Mouse (Mus musculus) forebrain, embryonic 12.5 days (tissue): ENCODE measurements around the gene Vav2. TPM values are rescaled to one million over a fixed set of nuclear protein-coding genes. Genes with fewer than 3 reads are reported as not detected.

Experiments used
- ATAC-seq: fragments of 200-750 bp; cut with Nextera tagmentation; 2 replicates; pipeline ENCODE4 v1.8.0; 2017; ENCODE audit warnings: moderate TSS enrichment; ENCODE audit not compliant: low FRiP score
- H3K27ac ChIP-seq: fragments of 300-500 bp; sonication (generic); 2 replicates; pipeline ENCODE4 v1.5.1; 2016; ENCODE audit warnings: mild to moderate bottlenecking
- H3K27me3 ChIP-seq: fragments of 300-500 bp; sonication (generic); 2 replicates; pipeline ENCODE4 v1.6.1; 2016; ENCODE audit warnings: mild to moderate bottlenecking
- H3K36me3 ChIP-seq: fragments of 300-500 bp; sonication (generic); replicated peaks from 2 replicates; pipeline ENCODE4 v1.6.1; 2016; ENCODE audit warnings: mild to moderate bottlenecking
- H3K4me1 ChIP-seq: fragments of 300-500 bp; sonication (generic); 2 replicates; pipeline ENCODE4 v1.6.1; 2016
- H3K4me2 ChIP-seq: fragments of 300-500 bp; sonication (generic); 2 replicates; pipeline ENCODE4 v1.6.1; 2016; ENCODE audit warnings: mild to moderate bottlenecking, moderate library complexity
- H3K4me3 ChIP-seq: fragments of 300-500 bp; sonication (generic); replicated peaks from 2 replicates; pipeline ENCODE4 v1.5.1; 2016; ENCODE audit warnings: mild to moderate bottlenecking
- H3K9ac ChIP-seq: fragments of 300-500 bp; sonication (generic); 2 replicates; pipeline ENCODE4 v1.6.1; 2016; ENCODE audit warnings: mild to moderate bottlenecking
- H3K9me3 ChIP-seq: fragments of 300-500 bp; sonication (generic); 2 replicates; pipeline ENCODE4 v1.6.1; 2016
- WGBS: fragments of 180-500 bp; shearing (Covaris S2); methylation state at CpG from one replicate; pipeline ENCODE4 v1.1.7; 2016; 5-methylcytosine and 5-hydroxymethylcytosine counted together
- polyA plus RNA-seq: library from polyadenylated mRNA; unstranded; fragments of >200 nt; fragmentation: Nextera tagmentation; extraction: Ambion mirVana; gene quantifications from 2 replicates; pipeline ENCODE4 v1.2.1, GENCODE M21; 2016

The Vav2 gene
- polyA plus RNA-seq, 1 experiment from 2014 or later: 17.2 TPM

DNA sequence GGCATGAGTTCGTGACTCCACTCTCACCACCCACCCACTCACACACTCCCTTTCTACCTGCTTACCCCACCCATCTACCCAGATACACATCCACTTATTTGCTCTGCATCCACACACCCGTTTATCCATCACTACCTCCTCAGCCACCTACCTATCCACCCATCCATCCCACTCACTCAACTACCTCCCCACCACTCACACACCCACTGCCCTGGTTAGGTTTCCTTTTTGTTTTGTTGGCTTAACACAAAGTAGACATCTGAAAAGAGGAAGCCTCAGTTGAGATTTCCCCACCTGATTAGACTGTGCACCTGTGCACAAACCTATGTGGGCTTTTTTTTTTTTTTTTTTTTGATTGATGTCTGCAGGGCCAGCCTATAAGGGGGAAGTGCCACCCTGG lies 5.8 kb upstream of the Vav2 start:
- no peaks in the 10 kb centered on the region for H3K27me3 ChIP-seq
- ATAC-seq: no peak
- H3K27ac ChIP-seq: no peak overlapping the region
- H3K4me1 ChIP-seq: peaks cover 4% of the 10 kb centered on the region
- no peaks in the 10 kb centered on the region for H3K9me3 ChIP-seq
- H3K4me2 ChIP-seq: no peak overlapping the region
- no peak overlapping the region for H3K9ac ChIP-seq
- no peaks in the 10 kb centered on the region for H3K36me3 ChIP-seq
- no peak overlapping the region for H3K4me3 ChIP-seq
- 72% methylated on average over 2 of the region's 2 CpGs for WGBS

DNA sequence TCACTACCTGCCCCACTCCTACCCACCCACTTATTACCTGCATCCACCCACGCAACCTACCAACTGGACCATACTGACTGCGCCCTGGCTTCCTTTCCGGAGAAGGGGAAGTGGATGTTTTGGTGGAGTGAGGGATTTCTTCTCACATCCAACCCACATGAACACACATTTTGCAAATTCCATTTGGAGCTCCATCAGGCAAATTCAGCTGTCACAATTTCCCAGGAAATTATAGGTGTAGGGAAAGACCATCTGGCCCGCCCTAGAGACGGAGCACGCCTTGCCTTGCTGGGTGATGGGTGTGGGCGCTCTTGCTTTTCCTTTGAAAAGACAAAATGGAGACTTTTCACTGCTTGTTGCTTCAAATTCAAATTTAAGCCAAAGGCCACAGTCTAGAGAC lies 3.8 kb upstream of the Vav2 start:
- Histone ChIP-seq H3K4me2 (no peak overlapping the region), H3K9ac (no peak overlapping the region), H3K4me3 (no peak overlapping the region), H3K9me3 (no peaks in the 10 kb centered on the region), H3K27me3 (no peaks in the 10 kb centered on the region), H3K27ac (no peak overlapping the region), H3K4me1 (peaks cover 16% of the 10 kb centered on the region), H3K36me3 (no peaks in the 10 kb centered on the region)
- no peak for ATAC-seq
- WGBS: 93% methylated on average over 7 of the region's 7 CpGs

DNA sequence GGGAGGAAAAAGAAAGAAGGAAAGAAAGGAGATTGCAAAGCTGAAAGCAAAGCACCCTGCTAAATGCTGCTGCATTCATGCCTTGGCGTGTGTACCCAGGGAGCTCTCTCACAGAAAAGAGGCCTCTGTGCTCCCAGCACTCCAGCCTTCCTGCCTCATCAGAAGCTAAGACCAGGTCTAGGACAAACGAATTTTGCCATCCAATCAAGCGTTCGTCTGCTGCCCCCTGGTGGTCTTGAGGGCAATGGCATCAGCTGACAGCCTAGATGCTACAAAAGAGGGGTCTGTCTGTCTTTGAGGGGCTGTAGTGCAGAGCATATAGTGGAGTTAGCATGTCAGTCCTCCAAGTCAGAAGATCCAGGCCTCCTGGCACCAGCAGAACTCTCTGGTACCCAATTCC lies 1.2 kb upstream of the Vav2 start:
- Histone ChIP-seq H3K36me3 (no peaks in the 10 kb centered on the region), H3K4me1 (peaks cover 40% of the 10 kb centered on the region), H3K4me3 (no peak overlapping the region), H3K9me3 (no peaks in the 10 kb centered on the region), H3K9ac (no peak overlapping the region), H3K27me3 (no peaks in the 10 kb centered on the region), H3K27ac (peak overlapping the region; percentile 33; the same call in 1 of the 2 replicates), H3K4me2 (no peak overlapping the region)
- no peak; the same call in 1 of the 2 replicates for ATAC-seq
- WGBS: under 1% methylated on average over 4 of the region's 4 CpGs

DNA sequence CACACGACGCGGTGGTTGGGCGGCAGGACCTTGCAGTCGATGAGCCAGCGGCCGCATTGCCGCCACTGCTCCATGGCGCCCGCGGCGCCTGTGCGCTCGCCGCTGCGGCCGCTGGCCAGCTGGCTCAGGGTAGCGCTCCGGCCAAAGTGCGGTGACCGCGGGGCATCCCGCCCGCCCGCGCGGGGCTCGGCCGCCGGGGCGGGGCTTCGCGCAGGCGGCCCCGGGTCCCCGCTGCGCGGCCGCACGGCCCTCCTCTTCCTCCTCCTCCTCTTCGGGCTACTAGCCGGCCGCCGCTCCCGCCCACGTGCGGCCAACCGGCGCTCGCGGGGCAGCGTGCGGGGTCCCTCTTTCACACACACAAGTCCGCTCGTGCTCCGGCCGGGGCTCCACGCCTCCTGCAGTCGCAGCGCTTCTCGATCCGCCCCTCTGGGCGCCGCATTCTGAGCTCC lies 403 bp downstream of the Vav2 start:
- H3K4me1 ChIP-seq: peaks cover 57% of the 10 kb centered on the region

DNA sequence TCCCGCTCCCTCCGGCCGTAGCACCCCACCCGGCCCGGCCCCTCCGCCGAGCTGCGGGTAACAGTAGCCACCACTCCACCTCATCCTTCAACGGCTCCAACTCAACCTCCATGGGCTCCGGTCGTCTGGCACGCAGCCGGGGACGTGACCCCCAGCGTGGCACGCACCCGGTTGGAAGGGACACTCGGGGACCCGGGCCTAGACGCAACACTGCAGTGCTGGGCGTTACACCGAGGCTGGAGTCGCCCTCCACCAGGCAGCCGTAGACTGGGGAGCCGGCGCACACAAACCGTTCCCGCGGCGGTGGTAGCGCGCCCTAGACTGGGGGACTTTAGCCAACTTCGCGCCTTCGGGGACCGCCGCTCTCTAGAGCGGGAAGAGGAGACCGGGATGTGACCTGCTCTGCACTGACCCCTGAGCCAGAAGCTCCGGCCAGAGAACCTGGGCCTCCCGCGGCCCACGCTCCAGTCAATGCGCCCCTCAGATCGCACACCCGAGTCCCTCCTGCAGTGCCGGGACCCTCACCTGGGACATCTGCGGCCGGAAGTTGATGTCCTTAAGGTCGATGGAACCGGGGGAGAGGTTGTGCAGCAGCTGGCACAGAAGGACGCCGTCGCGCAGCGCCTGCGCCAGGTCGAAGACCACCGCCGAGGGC lies 955 bp downstream of the Vav2 start:
- peak overlapping the region; percentile 99 for H3K4me2 ChIP-seq
- no peaks in the 10 kb centered on the region for H3K27me3 ChIP-seq
- H3K9ac ChIP-seq: peak overlapping the region; percentile 90
- peak overlapping the region; percentile 83 for H3K27ac ChIP-seq
- H3K9me3 ChIP-seq: no peaks in the 10 kb centered on the region
- H3K4me1 ChIP-seq: peaks cover 62% of the 10 kb centered on the region
- H3K36me3 ChIP-seq: no peaks in the 10 kb centered on the region
- peak overlapping the region; percentile 68 for H3K4me3 ChIP-seq
- under 1% methylated on average over 59 of the region's 60 CpGs for whole genome bisulfite sequencing
- ATAC-seq: peak; percentile 12; the same call in 1 of the 2 replicates

More for the DNA sequence above, 403 bp downstream of the Vav2 start:
- WGBS: under 1% methylated on average over 40 of the region's 64 CpGs
- Histone ChIP-seq H3K9ac (peak overlapping the region; percentile 90), H3K27ac (peak overlapping the region; percentile 83), H3K4me2 (peak overlapping the region; percentile 99), H3K9me3 (no peaks in the 10 kb centered on the region), H3K4me3 (peak overlapping the region; percentile 68), H3K27me3 (no peaks in the 10 kb centered on the region), H3K36me3 (no peaks in the 10 kb centered on the region)
- peak; percentile 52 for ATAC-seq

DNA sequence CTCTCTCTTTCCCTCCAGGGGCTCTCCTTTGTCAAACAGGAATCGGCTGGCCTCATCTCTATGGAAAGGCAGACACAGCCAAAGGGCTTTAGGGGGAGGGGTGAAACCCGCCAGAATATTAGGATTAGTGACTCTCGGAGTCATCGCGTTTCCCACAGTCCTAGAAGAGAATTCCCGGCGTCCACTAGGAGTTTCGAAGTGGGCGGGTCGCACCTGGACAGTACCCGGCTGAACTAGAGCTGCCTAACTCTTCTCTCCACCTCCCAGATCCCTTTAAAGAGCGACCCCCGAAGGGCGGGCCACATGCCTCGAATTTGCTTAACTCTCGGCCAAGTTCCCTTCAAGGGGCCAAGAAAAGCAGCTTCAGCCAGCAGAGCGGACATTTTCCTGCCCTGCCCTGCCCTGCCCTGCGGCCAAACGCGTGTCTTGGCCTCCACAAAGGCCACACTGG lies 1.6 kb downstream of the Vav2 start:
- no peak for ATAC-seq
- Histone ChIP-seq H3K4me2 (peak overlapping the region; percentile 99), H3K27ac (peak overlapping the region; percentile 83), H3K9ac (peak overlapping the region; percentile 90), H3K4me1 (peaks cover 62% of the 10 kb centered on the region), H3K36me3 (no peaks in the 10 kb centered on the region), H3K27me3 (no peaks in the 10 kb centered on the region), H3K9me3 (no peaks in the 10 kb centered on the region), H3K4me3 (peak overlapping the region; percentile 68)
- under 1% methylated on average over 20 of the region's 20 CpGs for WGBS

DNA sequence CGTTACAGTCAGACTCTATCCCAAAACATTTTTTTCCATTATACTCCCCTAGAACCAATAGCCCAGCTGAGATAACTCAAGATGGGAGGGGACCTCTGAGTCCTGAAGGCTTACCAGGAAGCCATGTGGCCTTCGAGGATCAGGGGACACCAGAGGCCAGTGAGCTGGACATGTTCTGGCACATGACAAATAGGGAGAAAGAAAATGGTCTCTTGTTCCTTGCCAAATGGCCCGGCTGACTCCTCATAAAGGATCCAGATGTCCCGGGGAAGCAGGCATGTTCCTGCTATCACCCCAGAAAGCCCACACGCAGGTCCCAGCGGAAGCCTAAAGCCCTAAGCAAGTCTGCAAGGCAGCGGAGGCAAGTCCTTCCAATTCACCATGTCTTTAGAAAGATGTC lies 3.2 kb downstream of the Vav2 start:
- Histone ChIP-seq H3K9me3 (no peaks in the 10 kb centered on the region), H3K4me1 (peaks cover 77% of the 10 kb centered on the region), H3K4me2 (peak overlapping the region; percentile 99), H3K27ac (no peak overlapping the region), H3K27me3 (no peaks in the 10 kb centered on the region), H3K9ac (no peak overlapping the region), H3K4me3 (peak overlapping the region; percentile 68; the same call in 1 of the 2 replicates), H3K36me3 (no peaks in the 10 kb centered on the region)
- ATAC-seq: no peak
- 85% methylated on average over 7 of the region's 7 CpGs for WGBS

DNA sequence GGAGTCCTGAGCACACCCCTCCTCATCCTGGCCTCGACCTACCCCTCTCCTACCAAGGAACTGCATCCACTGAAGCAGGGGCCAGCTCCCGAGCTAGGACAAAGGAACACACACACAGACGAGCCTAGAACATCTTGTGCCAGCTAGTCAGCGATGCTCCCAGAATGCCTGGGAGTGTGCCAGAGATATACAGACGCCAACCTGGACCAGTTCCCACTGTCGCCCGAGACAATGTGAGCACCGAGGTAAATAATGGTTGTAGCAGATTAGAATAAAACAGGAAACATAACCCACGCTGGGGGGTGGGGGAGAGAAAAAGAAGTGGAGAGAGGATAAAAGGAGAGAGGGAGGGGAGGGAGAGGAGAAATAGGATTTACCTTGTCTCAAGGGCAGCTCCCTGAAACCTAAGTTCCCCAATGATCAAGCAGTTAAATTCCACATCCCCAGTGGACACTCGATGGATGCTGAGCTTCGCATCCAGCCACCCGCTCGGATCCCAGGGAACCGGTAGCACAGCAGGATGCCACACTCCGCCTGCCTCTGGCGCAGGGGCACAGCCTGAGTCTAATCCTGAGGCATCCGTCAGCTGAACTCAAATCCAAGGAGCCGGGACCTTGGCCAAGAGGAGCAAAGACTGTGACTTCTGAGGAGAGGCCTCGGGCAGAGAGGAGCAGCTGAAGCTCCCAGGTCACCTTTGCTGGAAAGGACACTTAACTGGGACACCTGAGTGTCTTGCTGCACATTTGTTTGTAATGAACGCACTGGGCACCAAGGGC lies 5.4 kb downstream of the Vav2 start:
- H3K9ac ChIP-seq: no peak overlapping the region

DNA sequence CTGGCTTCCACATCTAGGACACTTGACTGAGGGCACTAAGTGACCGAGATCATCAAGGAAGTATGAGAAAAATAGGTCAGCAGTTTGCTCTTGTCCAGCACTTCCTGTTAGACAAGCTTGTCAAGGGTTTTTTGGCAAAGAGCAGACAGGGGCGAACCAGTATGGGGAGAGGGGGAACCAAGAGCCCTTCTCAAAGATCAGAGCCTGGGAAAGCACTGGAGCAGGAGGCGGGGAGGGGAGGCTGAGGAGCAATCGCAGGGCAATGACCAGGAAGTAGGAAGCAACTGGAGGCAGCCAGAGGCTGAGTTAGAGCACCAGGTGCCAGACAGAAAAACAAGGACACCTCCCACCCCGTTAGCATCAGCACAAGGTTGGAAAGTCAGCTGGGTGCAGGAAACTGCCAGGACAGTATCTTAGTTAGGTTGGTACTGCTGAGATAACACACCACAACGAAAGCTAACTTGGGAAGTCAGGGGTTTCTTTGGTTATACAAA lies 8.2 kb downstream of the Vav2 start:
- H3K4me3 ChIP-seq: no peak overlapping the region
- no peaks in the 10 kb centered on the region for H3K27me3 ChIP-seq
- H3K4me1 ChIP-seq: peaks cover 91% of the 10 kb centered on the region
- no peak overlapping the region; the same call in 1 of the 2 replicates for H3K27ac ChIP-seq
- no peaks in the 10 kb centered on the region for H3K36me3 ChIP-seq
- 68% methylated on average over 6 of the region's 6 CpGs for WGBS
- H3K9me3 ChIP-seq: no peaks in the 10 kb centered on the region
- no peak for ATAC-seq
- H3K9ac ChIP-seq: no peak overlapping the region
- no peak overlapping the region for H3K4me2 ChIP-seq

More for the DNA sequence above, 5.4 kb downstream of the Vav2 start:
- peak overlapping the region; percentile 50; the same call in 1 of the 2 replicates for H3K27ac ChIP-seq
- peaks cover 86% of the 10 kb centered on the region for H3K4me1 ChIP-seq
- H3K4me3 ChIP-seq: no peak overlapping the region
- H3K36me3 ChIP-seq: no peaks in the 10 kb centered on the region
- H3K27me3 ChIP-seq: no peaks in the 10 kb centered on the region
- WGBS: 70% methylated on average over 20 of the region's 20 CpGs
- no peaks in the 10 kb centered on the region for H3K9me3 ChIP-seq
- no peak for ATAC-seq
- H3K4me2 ChIP-seq: no peak overlapping the region

DNA sequence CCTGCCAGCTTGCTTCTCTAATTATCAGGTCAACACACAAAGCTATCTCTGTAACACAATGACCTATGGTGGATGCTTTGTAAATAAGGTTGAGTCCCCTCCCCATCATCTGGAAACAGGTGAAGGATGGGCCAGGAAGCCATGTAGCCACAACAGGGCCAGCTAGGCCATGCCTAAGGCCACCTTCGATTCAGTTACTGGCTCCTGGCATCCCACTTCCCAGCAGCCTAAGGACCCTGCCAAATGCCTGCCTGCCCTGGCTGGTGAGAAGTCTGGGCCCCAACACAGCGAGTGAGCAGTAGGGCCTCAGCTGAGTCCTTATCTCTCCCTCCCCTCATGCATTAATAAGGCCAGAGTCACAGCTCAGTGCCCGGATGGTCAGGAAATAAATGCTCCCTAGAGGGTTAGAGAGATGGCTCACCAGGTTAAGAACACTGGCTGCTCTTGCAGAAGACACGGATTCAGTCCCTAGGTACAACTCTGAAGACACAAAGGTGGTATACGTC lies 9.1 kb downstream of the Vav2 start:
- H3K4me1 ChIP-seq: peaks cover 90% of the 10 kb centered on the region

DNA sequence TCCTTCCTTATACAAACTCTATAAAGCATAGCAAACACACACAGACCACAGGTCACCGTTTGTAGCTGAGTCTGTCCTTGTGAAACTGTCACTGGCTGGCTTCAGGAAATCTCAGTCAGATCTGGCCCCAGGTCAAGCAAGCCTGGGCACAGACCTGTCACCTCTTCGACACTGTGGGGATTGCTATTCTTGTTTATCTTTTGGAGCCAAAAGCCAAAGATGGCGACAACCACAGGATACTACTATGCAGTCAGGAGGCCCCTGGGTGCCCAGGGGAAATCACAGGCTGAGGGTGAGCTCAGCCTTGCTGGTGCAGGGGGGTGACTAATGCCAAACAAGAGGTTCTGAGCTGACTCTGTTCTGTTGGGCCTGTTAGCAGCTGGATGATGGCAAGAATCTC lies 10.4 kb downstream of the Vav2 start:
- no peaks in the 10 kb centered on the region for H3K27me3 ChIP-seq
- peaks cover 91% of the 10 kb centered on the region for H3K4me1 ChIP-seq
- no peak overlapping the region for H3K27ac ChIP-seq
- no peaks in the 10 kb centered on the region for H3K36me3 ChIP-seq
- WGBS: 69% methylated on average over 3 of the region's 3 CpGs
- H3K4me3 ChIP-seq: no peak overlapping the region
- no peaks in the 10 kb centered on the region for H3K9me3 ChIP-seq
- H3K9ac ChIP-seq: no peak overlapping the region
- no peak overlapping the region for H3K4me2 ChIP-seq
- no peak for ATAC-seq

More for the DNA sequence above, 9.1 kb downstream of the Vav2 start:
- WGBS: 78% methylated on average over 5 of the region's 5 CpGs
- Histone ChIP-seq H3K36me3 (no peaks in the 10 kb centered on the region), H3K27me3 (no peaks in the 10 kb centered on the region), H3K9ac (no peak overlapping the region), H3K4me2 (no peak overlapping the region), H3K27ac (0 out of 2 replicates have a peak overlapping the region, but pooled peaks have one; percentile 13), H3K4me3 (no peak overlapping the region), H3K9me3 (no peaks in the 10 kb centered on the region)
- ATAC-seq: no peak

DNA sequence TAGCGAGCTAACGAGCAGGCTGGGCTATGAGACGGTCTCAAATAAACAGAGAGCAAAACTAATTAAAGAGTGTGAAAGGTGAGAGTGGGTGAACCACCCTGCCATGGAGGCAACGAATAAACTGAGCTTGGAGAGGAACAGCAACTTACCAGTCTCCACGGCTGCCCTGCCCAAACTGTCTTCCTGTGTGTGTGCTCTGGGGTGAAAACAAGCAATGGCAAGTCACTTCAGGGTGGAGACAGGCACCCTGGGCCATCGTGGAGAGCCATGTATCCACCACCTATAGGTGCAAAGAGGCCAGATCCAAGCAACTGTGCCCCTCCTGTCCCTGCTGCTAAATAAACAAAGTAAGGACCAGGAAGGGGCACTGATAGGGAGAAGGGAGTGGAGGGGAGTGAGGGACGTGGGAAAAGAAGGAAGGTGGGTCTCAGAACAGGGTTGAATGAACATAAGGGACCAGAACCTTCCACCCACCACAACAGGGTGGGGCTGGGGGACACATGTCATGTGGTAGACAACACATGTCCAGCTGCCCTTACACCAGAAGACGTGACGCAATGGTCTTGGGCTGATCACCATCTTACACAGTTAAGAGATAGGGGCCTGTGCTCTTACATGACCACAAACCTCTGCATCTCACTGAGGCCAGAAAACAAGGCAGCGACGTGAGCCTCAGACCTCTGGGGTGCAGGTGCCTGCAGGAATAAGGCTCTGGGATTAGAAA lies 11.6 kb downstream of the Vav2 start:
- ATAC-seq: no peak
- Histone ChIP-seq H3K4me3 (no peak overlapping the region), H3K9ac (no peak overlapping the region), H3K36me3 (no peaks in the 10 kb centered on the region), H3K4me2 (0 out of 2 replicates have a peak overlapping the region, but pooled peaks have one; percentile 40), H3K27me3 (no peaks in the 10 kb centered on the region), H3K4me1 (peaks cover 93% of the 10 kb centered on the region), H3K9me3 (no peaks in the 10 kb centered on the region), H3K27ac (peak overlapping the region; percentile 89)
- 62% methylated on average over 11 of the region's 11 CpGs for WGBS
